8 mouse cellular contexts compared by ENCODE assay signal in genomic region chr4:53631316-53632010, GRCm38 (mm10). TPM values are rescaled to one million over a fixed set of nuclear protein-coding genes. Genes with fewer than 3 reads are reported as not detected.
DNase-seq lines count a peak whose midpoint lies in the region; ATAC-seq lines count a peak whose summit lies in the region.

Gene Fsd1l, plus strand, starts transcription at chr4:53631471.

- ATAC-seq in intestine, embryonic 14.5 days (replicated peaks; ENCODE audit: low FRiP score, low TSS enrichment, low read depth) = peak; percentile 90
- ATAC-seq in megakaryocyte-erythroid progenitor cell, adult 5-6 weeks (replicated peaks; ENCODE audit: low FRiP score, low TSS enrichment, poor library complexity, severe bottlenecking) = peak; percentile 72

- peak within 1 kb of the TSS; percentile 70; the same call in 1 of the 2 replicates for H3K27ac ChIP-seq in intestine, embryonic 14.5 days (ENCODE audit: low read depth)

- WGBS in intestine, embryonic 14.5 days = under 1% methylated on average over 57 of the region's 88 CpGs

- peak; percentile 42 for DNase-seq in adrenal gland, adult 8-10 months
- DNase-seq in embryo, embryonic 11 days = peak; percentile 90
- DNase-seq in gastrocnemius, postnatal 25 days = peak; percentile 76
- peak; percentile 86 for DNase-seq in intestine, embryonic 14.5 days (ENCODE audit: low spot score)
- DNase-seq in left cerebral cortex, postnatal 25 days (ENCODE audit: low spot score in 2 of 2) = peak; percentile 80 to 85
- peak; percentile 62 to 71 for DNase-seq in right cerebral cortex, postnatal 36 days (ENCODE audit: low spot score in 2 of 2)
- DNase-seq in urinary bladder, postnatal 36 days (ENCODE audit: low spot score in 2 of 2) = peak; percentile 51 to 69

- peak within 1 kb of the TSS; percentile 76 for H3K4me3 ChIP-seq in intestine, embryonic 14.5 days (ENCODE audit: low read depth, low read length)

- intact Hi-C loops in left cerebral cortex, postnatal 25 days (cut with DNase I) = no loop called here

- H3K27me3 ChIP-seq in intestine, embryonic 14.5 days (replicated peaks; ENCODE audit: control insufficient read depth, insufficient read depth, low read length) = no peaks in the 10 kb centered on the region

- peak within 1 kb of the TSS; percentile 73 for H3K4me2 ChIP-seq in intestine, embryonic 14.5 days (ENCODE audit: low read length)

- H3K9me3 ChIP-seq in intestine, embryonic 14.5 days (ENCODE audit: control insufficient read depth, low read length) = no peaks in the 10 kb centered on the region

- peak within 1 kb of the TSS; percentile 80 for H3K9ac ChIP-seq in intestine, embryonic 14.5 days (ENCODE audit: low read length)

- H3K36me3 ChIP-seq in intestine, embryonic 14.5 days (ENCODE audit: control insufficient read depth, insufficient read depth, low read length) = no peaks in the 10 kb centered on the region

- peaks cover 3% of the 10 kb centered on the region; the same call in 1 of the 2 replicates for H3K4me1 ChIP-seq in intestine, embryonic 14.5 days (replicated peaks; ENCODE audit: control insufficient read depth, insufficient read depth, low read length)

RNA-seq across cellular contexts. Expression of gene Fsd1l, which starts in this region (rescaled TPM):
- 10 to 100 TPM in 1 of 4 experiments, 1 to 10 TPM in 3; 7.2 to 11.7 (median 8.5) TPM for total RNA-seq in adrenal gland, adult 8-10 months (2022)
- total RNA-seq in gastrocnemius, postnatal 25 days (2021) = 10 to 100 TPM; 14.0 to 16.4 TPM
- polyA plus RNA-seq in intestine, embryonic 14.5 days (2014; fragmentation: Nextera tagmentation; extraction: Ambion mirVana) = 15.0 and 17.7 TPM in 2 replicates
- total RNA-seq in left cerebral cortex, postnatal 25 days (2021) = 10 to 100 TPM; 33.7 to 36.1 TPM
- 4.9 and 10.5 TPM in 2 replicates for total RNA-seq in megakaryocyte-erythroid progenitor cell, adult 5-6 weeks (2014; fragmentation: Nextera tagmentation)
- total RNA-seq in megakaryocyte-erythroid progenitor cell, adult 5-6 weeks (2017) = 4.3 and 9.9 TPM in 2 replicates

Comparison
In these comparisons a context has a peak if more than half of its experiments do, and no peak if none do; other contexts are left out.
1. Peak in every context shown above with its lines: DNase-seq, ATAC-seq, H3K4me3 ChIP-seq and H3K27ac ChIP-seq.